Mouse (Mus musculus): ENCODE measurements around the gene Gm960. TPM values are rescaled to one million over a fixed set of nuclear protein-coding genes. Genes with fewer than 3 reads are reported as not detected.

Gm960 gene
- polyA plus RNA-seq, 1 experiment = 0.96 TPM

DNA sequence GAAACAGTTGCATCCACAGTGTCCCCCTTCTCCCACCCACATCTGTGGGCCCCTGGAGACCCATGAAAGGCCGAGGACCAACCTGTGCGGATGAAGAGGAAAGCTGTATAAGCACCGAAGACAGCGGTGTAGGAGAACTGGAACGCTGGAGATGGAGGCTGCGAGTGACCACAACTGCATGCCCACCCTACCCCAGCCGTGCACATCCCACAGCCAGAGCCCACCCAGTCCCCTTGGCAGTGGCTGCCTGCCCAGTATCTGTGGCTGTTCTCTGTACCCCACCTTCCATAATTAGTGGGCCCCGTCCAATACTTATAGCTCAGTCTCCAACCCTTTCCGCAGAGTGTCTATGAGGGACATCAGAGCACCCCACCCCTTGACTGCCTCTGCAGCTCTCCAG, 75.0 kb downstream of the Gm960 start:
- peaks cover 19% of the 10 kb centered on the region for H3K79me2 ChIP-seq (ENCODE audit: control insufficient read depth, insufficient read depth)
- H3K27me3 ChIP-seq (ENCODE audit: control insufficient read depth, insufficient read depth, insufficient read length) = no peaks in the 10 kb centered on the region
- peaks cover 8% of the 10 kb centered on the region for H3K79me3 ChIP-seq (ENCODE audit: low read depth)
- H3ac ChIP-seq (ENCODE audit: control insufficient read depth, insufficient read length, low read depth) = no peak overlapping the region
- H3K36me3 ChIP-seq (ENCODE audit: control insufficient read depth, insufficient read depth) = peaks cover 11% of the 10 kb centered on the region
- H3K4me3 ChIP-seq (ENCODE audit: insufficient read depth, poor library complexity, severe bottlenecking) = no peak overlapping the region
- TF ChIP-seq MAX (IDR thresholded peaks at IDR 0.05) (no peak), CTCF (IDR thresholded peaks at IDR 0.05; ENCODE audit: control insufficient read depth, insufficient read depth, insufficient read length) (no peak)

DNA sequence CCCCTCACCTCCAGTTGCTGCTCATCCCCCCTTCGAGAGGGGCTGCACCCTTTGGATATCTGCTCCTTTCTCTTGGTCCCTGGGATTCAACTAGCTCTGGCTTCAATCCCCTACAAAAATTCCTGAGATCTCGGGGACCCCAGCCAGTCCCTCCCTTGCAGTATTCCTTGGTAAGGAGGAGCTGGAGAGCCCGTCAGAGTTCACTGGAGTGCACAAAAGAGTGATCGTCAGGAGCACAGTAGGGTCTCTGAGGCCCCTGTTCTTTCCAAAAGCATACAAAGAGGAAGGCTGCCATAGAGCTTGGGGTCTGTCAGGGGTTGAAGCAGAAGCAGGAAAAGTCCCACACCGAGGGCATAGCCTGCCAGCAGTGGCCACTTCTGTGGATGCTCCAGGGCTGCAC, 75.7 kb downstream of the Gm960 start:
- H3K27me3 ChIP-seq (ENCODE audit: control insufficient read depth, insufficient read depth, insufficient read length) = no peaks in the 10 kb centered on the region
- H3K79me2 ChIP-seq (ENCODE audit: control insufficient read depth, insufficient read depth) = peaks cover 19% of the 10 kb centered on the region
- no peak overlapping the region for H3K4me3 ChIP-seq (ENCODE audit: insufficient read depth, poor library complexity, severe bottlenecking)
- H3K36me3 ChIP-seq (ENCODE audit: control insufficient read depth, insufficient read depth) = peaks cover 11% of the 10 kb centered on the region
- TF ChIP-seq MYOD1 (IDR thresholded peaks at IDR 0.05; ENCODE audit: control insufficient read depth, insufficient read length, low read depth) (no peak), CEBPB (IDR thresholded peaks at IDR 0.05; ENCODE audit: low read depth) (no peak), MYOG (IDR thresholded peaks at IDR 0.05; ENCODE audit: control insufficient read depth, extremely low read depth, insufficient read length) (no peak), MAX (IDR thresholded peaks at IDR 0.05) (no peak), USF1 (IDR thresholded peaks at IDR 0.05; ENCODE audit: low read depth) (no peak), CTCF (IDR thresholded peaks at IDR 0.05; ENCODE audit: control insufficient read depth, insufficient read depth, insufficient read length) (no peak), FOSL1 (IDR thresholded peaks at IDR 0.05; ENCODE audit: insufficient read depth, low read length, poor library complexity, severe bottlenecking) (no peak)
- no peak overlapping the region for H3ac ChIP-seq (ENCODE audit: control insufficient read depth, insufficient read length, low read depth)
- H3K79me3 ChIP-seq (ENCODE audit: low read depth) = peaks cover 8% of the 10 kb centered on the region

DNA sequence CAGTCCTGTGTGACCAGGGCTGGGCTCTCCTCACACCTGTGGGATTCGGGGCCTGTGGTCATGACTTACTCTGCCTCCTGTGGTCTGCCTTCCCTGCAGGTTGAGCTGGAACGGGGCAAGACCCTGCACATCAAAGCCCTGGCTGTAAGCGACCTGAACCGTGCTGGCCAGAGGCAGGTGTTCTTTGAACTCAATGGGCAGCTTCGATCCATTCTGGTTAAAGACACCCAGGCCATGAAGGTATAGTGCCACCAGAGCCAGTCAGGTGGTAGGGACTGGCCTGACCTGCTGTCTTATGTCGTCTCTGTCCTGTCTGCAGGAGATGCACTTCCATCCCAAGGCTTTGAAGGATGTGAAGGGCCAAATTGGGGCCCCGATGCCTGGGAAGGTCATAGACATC, 77.7 kb downstream of the Gm960 start:
- no peak overlapping the region for H3K4me3 ChIP-seq (ENCODE audit: insufficient read depth, poor library complexity, severe bottlenecking)
- no peaks in the 10 kb centered on the region for H3K27me3 ChIP-seq (ENCODE audit: control insufficient read depth, insufficient read depth, insufficient read length)
- no peak overlapping the region for H3ac ChIP-seq (ENCODE audit: control insufficient read depth, insufficient read length, low read depth)
- H3K79me2 ChIP-seq (ENCODE audit: control insufficient read depth, insufficient read depth) = peaks cover 19% of the 10 kb centered on the region
- peaks cover 11% of the 10 kb centered on the region for H3K36me3 ChIP-seq (ENCODE audit: control insufficient read depth, insufficient read depth)
- H3K79me3 ChIP-seq (ENCODE audit: low read depth) = peaks cover 8% of the 10 kb centered on the region
- TF ChIP-seq MYOG (IDR thresholded peaks at IDR 0.05; ENCODE audit: control insufficient read depth, extremely low read depth, insufficient read length) = no peak

DNA sequence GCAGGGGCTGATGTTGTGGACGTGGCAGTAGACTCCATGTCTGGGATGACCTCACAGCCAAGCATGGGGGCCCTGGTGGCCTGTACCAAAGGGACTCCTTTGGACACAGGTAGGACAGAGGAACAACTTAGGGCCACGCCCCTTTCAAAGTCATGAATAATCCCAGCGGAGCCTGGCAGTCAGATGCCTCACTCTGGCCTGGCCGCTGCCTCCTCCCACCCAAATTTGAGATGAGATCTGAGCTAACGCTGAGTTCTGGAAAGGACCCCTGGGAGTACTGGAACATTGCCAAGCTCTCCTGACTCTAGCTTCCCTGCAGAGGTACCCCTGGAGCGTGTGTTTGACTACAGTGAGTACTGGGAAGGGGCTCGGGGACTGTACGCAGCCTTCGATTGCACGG, 79.0 kb downstream of the Gm960 start:
- Histone ChIP-seq H3K79me3 (ENCODE audit: low read depth) (peaks cover 6% of the 10 kb centered on the region), H3K36me3 (ENCODE audit: control insufficient read depth, insufficient read depth) (peaks cover 11% of the 10 kb centered on the region), H3K27me3 (ENCODE audit: control insufficient read depth, insufficient read depth, insufficient read length) (no peaks in the 10 kb centered on the region), H3ac (ENCODE audit: control insufficient read depth, insufficient read length, low read depth) (no peak overlapping the region), H3K79me2 (ENCODE audit: control insufficient read depth, insufficient read depth) (peaks cover 18% of the 10 kb centered on the region), H3K4me3 (ENCODE audit: insufficient read depth, poor library complexity, severe bottlenecking) (no peak overlapping the region)
- no peak for TF ChIP-seq MAX (IDR thresholded peaks at IDR 0.05)
- TF ChIP-seq MYOD1 (IDR thresholded peaks at IDR 0.05; ENCODE audit: control insufficient read depth, insufficient read length, low read depth) = no peak
- TF ChIP-seq CTCF (IDR thresholded peaks at IDR 0.05; ENCODE audit: control insufficient read depth, insufficient read depth, insufficient read length) = no peak
- TF ChIP-seq MYOG (IDR thresholded peaks at IDR 0.05; ENCODE audit: control insufficient read depth, extremely low read depth, insufficient read length) = no peak
- TF ChIP-seq USF1 (IDR thresholded peaks at IDR 0.05; ENCODE audit: low read depth) = no peak
- no peak for TF ChIP-seq CEBPB (IDR thresholded peaks at IDR 0.05; ENCODE audit: low read depth)
- TF ChIP-seq FOSL1 (IDR thresholded peaks at IDR 0.05; ENCODE audit: insufficient read depth, low read length, poor library complexity, severe bottlenecking) = no peak

DNA sequence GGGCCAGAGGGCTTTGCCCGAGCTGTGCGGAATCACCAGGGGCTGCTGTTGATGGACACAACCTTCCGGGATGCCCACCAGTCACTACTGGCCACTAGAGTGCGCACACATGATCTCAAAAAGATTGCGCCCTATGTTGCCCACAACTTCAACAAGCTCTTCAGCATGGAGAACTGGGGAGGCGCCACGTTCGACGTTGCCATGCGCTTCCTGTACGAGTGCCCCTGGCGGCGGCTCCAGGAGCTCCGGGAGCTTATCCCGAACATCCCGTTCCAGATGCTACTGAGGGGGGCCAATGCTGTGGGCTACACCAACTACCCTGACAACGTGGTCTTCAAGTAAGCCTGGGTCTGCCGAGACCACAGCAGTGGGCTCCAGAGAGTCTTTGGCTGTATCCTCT, 80.3 kb downstream of the Gm960 start:
- Histone ChIP-seq H3K36me3 (ENCODE audit: control insufficient read depth, insufficient read depth) (peaks cover 17% of the 10 kb centered on the region), H3K27me3 (ENCODE audit: control insufficient read depth, insufficient read depth, insufficient read length) (no peaks in the 10 kb centered on the region), H3ac (ENCODE audit: control insufficient read depth, insufficient read length, low read depth) (no peak overlapping the region), H3K4me3 (ENCODE audit: insufficient read depth, poor library complexity, severe bottlenecking) (no peak overlapping the region), H3K79me3 (ENCODE audit: low read depth) (peaks cover 6% of the 10 kb centered on the region), H3K79me2 (ENCODE audit: control insufficient read depth, insufficient read depth) (peaks cover 20% of the 10 kb centered on the region)
- TF ChIP-seq CTCF (IDR thresholded peaks at IDR 0.05; ENCODE audit: control insufficient read depth, insufficient read depth, insufficient read length) = no peak
- no peak for TF ChIP-seq MYOD1 (IDR thresholded peaks at IDR 0.05; ENCODE audit: control insufficient read depth, insufficient read length, low read depth)

DNA sequence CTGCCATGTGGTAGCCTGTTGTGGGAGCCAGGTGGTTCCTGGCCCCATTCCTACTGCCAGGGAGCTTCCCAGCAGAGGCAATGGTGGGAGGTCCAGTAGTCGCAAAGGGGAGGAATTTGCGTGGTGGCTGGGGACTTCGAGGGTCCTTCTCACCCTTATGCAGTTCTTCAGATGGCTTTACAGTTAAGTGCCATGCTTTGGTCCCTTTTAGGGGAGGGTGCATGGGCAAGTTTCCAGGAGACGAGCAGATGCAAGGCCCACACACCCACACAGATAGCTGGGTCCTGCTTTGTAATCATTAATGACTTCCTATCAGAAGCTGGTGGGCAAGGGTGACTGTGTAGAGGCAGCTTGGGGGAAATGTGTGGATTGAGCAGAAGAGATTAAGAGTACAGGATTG, 81.9 kb downstream of the Gm960 start:
- Histone ChIP-seq H3K36me3 (ENCODE audit: control insufficient read depth, insufficient read depth) (peaks cover 12% of the 10 kb centered on the region), H3K4me3 (ENCODE audit: insufficient read depth, poor library complexity, severe bottlenecking) (no peak overlapping the region), H3K79me3 (ENCODE audit: low read depth) (peaks cover 12% of the 10 kb centered on the region), H3K27me3 (ENCODE audit: control insufficient read depth, insufficient read depth, insufficient read length) (no peaks in the 10 kb centered on the region), H3ac (ENCODE audit: control insufficient read depth, insufficient read length, low read depth) (no peak overlapping the region), H3K79me2 (ENCODE audit: control insufficient read depth, insufficient read depth) (peaks cover 27% of the 10 kb centered on the region)
- no peak for TF ChIP-seq CTCF (IDR thresholded peaks at IDR 0.05; ENCODE audit: control insufficient read depth, insufficient read depth, insufficient read length)
- TF ChIP-seq FOSL1 (IDR thresholded peaks at IDR 0.05; ENCODE audit: insufficient read depth, low read length, poor library complexity, severe bottlenecking) = no peak
- TF ChIP-seq MAX (IDR thresholded peaks at IDR 0.05) = no peak
- no peak for TF ChIP-seq CEBPB (IDR thresholded peaks at IDR 0.05; ENCODE audit: low read depth)
- TF ChIP-seq MYOD1 (IDR thresholded peaks at IDR 0.05; ENCODE audit: control insufficient read depth, insufficient read length, low read depth) = no peak
- TF ChIP-seq MYOG (IDR thresholded peaks at IDR 0.05; ENCODE audit: control insufficient read depth, extremely low read depth, insufficient read length) = no peak
